Mouse (Mus musculus) ES-E14 (cell line): ENCODE measurements around the gene Add2.

Source experiments
- CHD2 ChIP-seq: IDR thresholded peaks from 2 replicates; pipeline ENCODE4 v1.6.1; 2014; ENCODE audit warnings: mild to moderate bottlenecking, low read depth, low read length, inconsistent platforms
- HCFC1 ChIP-seq: IDR thresholded peaks from 2 replicates; pipeline ENCODE4 v1.6.1; 2012; ENCODE audit warnings: low read length, inconsistent platforms, borderline replicate concordance; ENCODE audit not compliant: insufficient read depth
- MAFK ChIP-seq: IDR thresholded peaks from 2 replicates; pipeline ENCODE4 v1.6.1; 2014; ENCODE audit warnings: mild to moderate bottlenecking, low read depth, low read length, inconsistent platforms; ENCODE audit not compliant: insufficient read depth
- ZC3H11A ChIP-seq: IDR thresholded peaks from 2 replicates; pipeline ENCODE4 v1.6.1; 2012; ENCODE audit warnings: low read depth, mild to moderate bottlenecking, inconsistent platforms, low read length, borderline replicate concordance
- ZNF384 ChIP-seq: IDR thresholded peaks from 2 replicates; pipeline ENCODE4 v1.6.1; 2012; ENCODE audit warnings: low read depth, low read length, inconsistent platforms

- no peak for TF ChIP-seq CHD2
- TF ChIP-seq ZNF384: no peak
- TF ChIP-seq HCFC1: no peak
- TF ChIP-seq ZC3H11A: no peak
- no peak for TF ChIP-seq MAFK
Measured at GRCm38 (mm10) chr6:86125761-86126160, 97.3 kb downstream of the Add2 start.
